ENCODE assay signal across 9 mouse cellular contexts in genomic region chr10:81426081-81426671, GRCm38 (mm10). TPM values are rescaled to one million over a fixed set of nuclear protein-coding genes. Genes with fewer than 3 reads are reported as not detected.
DNase-seq lines count a peak whose midpoint lies in the region; ATAC-seq and TF ChIP-seq lines count a peak whose summit lies in the region.
"Had no signal": no experiment of that assay in that cellular context is flagged by ENCODE, and none has a peak within 500 bp of the region (broad histone marks: within the 10 kb centered on the region; RNA-seq: fewer than 3 reads in every experiment).

No protein-coding gene starts in this region.

- intact Hi-C loops in heart, postnatal 10 days (cut with DNase I), result no loop called here

- H3K4me3 ChIP-seq in embryonic fibroblast, embryonic 13.5 days (ENCODE audit: insufficient read depth, low read length), result peak overlapping the region; percentile 73
- H3K4me3 ChIP-seq in stomach, embryonic 16.5 days (replicated peaks; ENCODE audit: low read length), result peak overlapping the region; percentile 72

- no peaks in the 10 kb centered on the region for H3K9me3 ChIP-seq in stomach, embryonic 16.5 days (replicated peaks; ENCODE audit: control insufficient read depth, low read length)

- H3K4me1 ChIP-seq in embryonic fibroblast, embryonic 13.5 days (ENCODE audit: control insufficient read depth, insufficient read depth, low read length), result peaks cover 2% of the 10 kb centered on the region; the same call in 1 of the 2 replicates
- peaks cover 33% of the 10 kb centered on the region for H3K4me1 ChIP-seq in stomach, embryonic 16.5 days (ENCODE audit: control insufficient read depth, insufficient read depth, low read length)

- no peak for ATAC-seq in cerebellum, adult (ENCODE audit: insufficient number of reproducible peaks, low FRiP score, low TSS enrichment)
- ATAC-seq in stomach, embryonic 16.5 days (ENCODE audit: insufficient read depth, low FRiP score), result no peak

- no peak for TF ChIP-seq CTCF in embryonic fibroblast, embryonic 13.5 days (IDR thresholded peaks at IDR 0.05; ENCODE audit: borderline replicate concordance, insufficient read depth, low read length)

- no peaks in the 10 kb centered on the region for H3K27me3 ChIP-seq in stomach, embryonic 16.5 days (ENCODE audit: control insufficient read depth, insufficient read depth, low read length)

- peak overlapping the region; percentile 86 for H3K9ac ChIP-seq in stomach, embryonic 16.5 days (ENCODE audit: low read length)

- 2% methylated on average over 21 of the region's 33 CpGs for WGBS in stomach, embryonic 16.5 days

- peak overlapping the region; percentile 90 for H3K27ac ChIP-seq in embryonic fibroblast, embryonic 13.5 days (ENCODE audit: insufficient read depth, low read length)
- peak overlapping the region; percentile 68 for H3K27ac ChIP-seq in stomach, embryonic 16.5 days (ENCODE audit: low read length)

- TF ChIP-seq POLR2A in embryonic fibroblast, embryonic 13.5 days (IDR thresholded peaks at IDR 0.05; ENCODE audit: low read depth, low read length), result no peak

- H3K4me2 ChIP-seq in stomach, embryonic 16.5 days (ENCODE audit: low read depth, low read length), result peak overlapping the region; percentile 81

- no peaks in the 10 kb centered on the region for H3K36me3 ChIP-seq in stomach, embryonic 16.5 days (ENCODE audit: control insufficient read depth, insufficient read depth, low read length)

- peak; percentile 56 for DNase-seq in cerebellum, adult 11 months
- DNase-seq in adrenal gland, adult 8-10 months, result peak; percentile 42
- peak; percentile 37 to 58 for DNase-seq in heart, postnatal 10 days
- peak; percentile 40 to 62 for DNase-seq in kidney, postnatal 36 days
- peak; percentile 26 for DNase-seq in lung, postnatal 10 days

RNA-seq across cellular contexts. Expression of gene Nfic, which starts 29.3 kb away (rescaled TPM):
- 100 to 1,000 TPM; 113 to 191 (median 144) TPM for total RNA-seq in adrenal gland, adult 8-10 months (2022)
- 64.3 and 84.8 TPM in 2 replicates for polyA plus RNA-seq in embryonic fibroblast, embryonic 13.5 days (2011; ENCODE audit: insufficient read length, low read depth, missing spikeins)
- total RNA-seq in heart, postnatal 10 days (2021), result 100 to 1,000 TPM; 139 to 163 TPM
- polyA plus RNA-seq in stomach, embryonic 16.5 days (2015; fragmentation: Nextera tagmentation; extraction: Ambion mirVana), result 74.8 and 82.5 TPM in 2 replicates

RNA-seq across cellular contexts. Expression of gene Smim24, which starts 33.3 kb away (rescaled TPM):
- 1 to 10 TPM in 2 of 4 experiments, under 1 TPM in 2; 0.78 to 2.0 (median 0.96) TPM for total RNA-seq in adrenal gland, adult 8-10 months (2022)
- polyA plus RNA-seq in embryonic fibroblast, embryonic 13.5 days (2011; ENCODE audit: insufficient read length, low read depth, missing spikeins), result 0.58 and 2.2 TPM in 2 replicates
- total RNA-seq in heart, postnatal 10 days (2021), result 1 to 10 TPM; 1.3 to 2.2 TPM
- 61.8 and 65.3 TPM in 2 replicates for polyA plus RNA-seq in stomach, embryonic 16.5 days (2015; fragmentation: Nextera tagmentation; extraction: Ambion mirVana)

RNA-seq across cellular contexts. Expression of gene Gm48552, which starts 37.4 kb away (rescaled TPM):
- 1 to 10 TPM; 2.0 to 4.2 (median 2.6) TPM for total RNA-seq in adrenal gland, adult 8-10 months (2022)
- polyA plus RNA-seq in embryonic fibroblast, embryonic 13.5 days (2011; ENCODE audit: insufficient read length, low read depth, missing spikeins), result 1.1 TPM in 1 of 2 replicates, not detected in the other
- total RNA-seq in heart, postnatal 10 days (2021), result under 1 TPM; 0.77 to 0.98 TPM
- 1.3 and 1.5 TPM in 2 replicates for polyA plus RNA-seq in stomach, embryonic 16.5 days (2015; fragmentation: Nextera tagmentation; extraction: Ambion mirVana)
- total RNA-seq: hematopoietic stem cell, adult 5-6 weeks had no signal

RNA-seq across cellular contexts. Expression of gene Gm48551, which starts 41.9 kb away (rescaled TPM):
- total RNA-seq in adrenal gland, adult 8-10 months (2022), result 1 to 10 TPM in 2 of 4 experiments, under 1 TPM in 2; 0.65 to 2.9 (median 1.0) TPM
- 1.4 TPM in 1 of 2 replicates, not detected in the other for polyA plus RNA-seq in embryonic fibroblast, embryonic 13.5 days (2011; ENCODE audit: insufficient read length, low read depth, missing spikeins)
- total RNA-seq in heart, postnatal 10 days (2021), result under 1 TPM; 0.74 to 0.87 TPM
- polyA plus RNA-seq in stomach, embryonic 16.5 days (2015; fragmentation: Nextera tagmentation; extraction: Ambion mirVana), result 3.0 and 3.8 TPM in 2 replicates

RNA-seq across cellular contexts. Expression of gene Dohh, which starts 41.9 kb away (rescaled TPM):
- 10 to 100 TPM; 49.8 to 60.2 (median 55.0) TPM for total RNA-seq in adrenal gland, adult 8-10 months (2022)
- 37.7 and 50.1 TPM in 2 replicates for polyA plus RNA-seq in embryonic fibroblast, embryonic 13.5 days (2011; ENCODE audit: insufficient read length, low read depth, missing spikeins)
- total RNA-seq in heart, postnatal 10 days (2021), result 10 to 100 TPM; 53.2 to 57.5 TPM
- polyA plus RNA-seq in stomach, embryonic 16.5 days (2015; fragmentation: Nextera tagmentation; extraction: Ambion mirVana), result 77.4 and 79.6 TPM in 2 replicates
